11 mouse cellular contexts compared by ENCODE assay signal in the genomic region with DNA sequence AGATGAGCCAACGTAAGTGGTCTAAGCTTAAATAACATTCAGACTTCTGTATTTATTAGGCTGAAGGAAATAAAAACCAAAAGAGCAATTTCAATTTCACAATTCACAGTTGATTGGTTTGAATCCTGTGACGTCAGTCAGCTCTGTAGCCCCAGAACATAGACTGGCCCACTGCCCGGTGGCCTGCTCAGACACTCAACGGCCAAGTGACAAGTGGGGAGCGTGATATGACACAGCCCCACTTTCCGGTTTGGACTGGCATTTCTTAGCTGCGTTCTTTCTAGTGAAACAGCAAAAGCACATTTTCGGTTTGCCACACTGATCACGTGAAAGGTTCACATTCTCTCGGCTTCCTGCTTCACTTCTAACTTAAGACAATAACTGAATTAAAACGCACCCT. TPM values are rescaled to one million over a fixed set of nuclear protein-coding genes. Genes with fewer than 3 reads are reported as not detected.
DNase-seq lines count a peak whose midpoint lies in the region; ATAC-seq lines count a peak whose summit lies in the region.
"Had no signal": no experiment of that assay in that cellular context is flagged by ENCODE, and none has a peak within 500 bp of the region (broad histone marks: within the 10 kb centered on the region; RNA-seq: fewer than 3 reads in every experiment).

No protein-coding gene starts in this region.

- no peak overlapping the region for H3K9ac ChIP-seq in heart, embryonic 13.5 days
- H3K9ac ChIP-seq in forebrain, embryonic 11.5 days (ENCODE audit: low read length): no peak overlapping the region

- H3K27me3 ChIP-seq in heart, embryonic 13.5 days (replicated peaks): no peaks in the 10 kb centered on the region
- H3K27me3 ChIP-seq in forebrain, embryonic 11.5 days (ENCODE audit: control insufficient read depth, insufficient read depth, low read length): no peaks in the 10 kb centered on the region

- peak overlapping the region; percentile 68 for H3K27ac ChIP-seq in heart, embryonic 13.5 days (replicated peaks)
- no peak overlapping the region for H3K27ac ChIP-seq in forebrain, embryonic 11.5 days (ENCODE audit: low read depth, low read length)

- H3K4me2 ChIP-seq in heart, embryonic 13.5 days: peak overlapping the region; percentile 25
- no peak overlapping the region for H3K4me2 ChIP-seq in forebrain, embryonic 11.5 days (ENCODE audit: low read depth, low read length, severe bottlenecking)
- H3K4me2 ChIP-seq: liver, embryonic 11.5 days had no signal

- peaks cover 29% of the 10 kb centered on the region for H3K4me1 ChIP-seq in heart, embryonic 13.5 days
- no peaks in the 10 kb centered on the region for H3K4me1 ChIP-seq in forebrain, embryonic 11.5 days (replicated peaks; ENCODE audit: control insufficient read depth, insufficient read depth, low read length)

- no peak for ATAC-seq in heart, embryonic 13.5 days (ENCODE audit: extremely low read depth, insufficient number of reproducible peaks, low FRiP score, low TSS enrichment)
- no peak for ATAC-seq in erythroblast, adult 5-6 weeks (replicated peaks; ENCODE audit: low FRiP score, poor library complexity, severe bottlenecking)
- ATAC-seq in forebrain, embryonic 11.5 days (replicated peaks; ENCODE audit: low FRiP score): no peak

- DNase-seq in layer of hippocampus, adult 11-12 months (ENCODE audit: low spot score): peak; percentile 27
- no peak for DNase-seq in layer of hippocampus, postnatal 36 days
- peak; percentile 26 for DNase-seq in kidney, adult 9 months
- DNase-seq in lung, postnatal 36 days: peak; percentile 83
- DNase-seq in forebrain, embryonic 11.5 days (ENCODE audit: low spot score): no peak
- DNase-seq in frontal cortex, postnatal 10 days (ENCODE audit: low spot score in 2 of 2): no peak
- DNase-seq: cerebellum, adult 18-20 months; thymus, postnatal 36 days had no signal

- no peaks in the 10 kb centered on the region for H3K36me3 ChIP-seq in heart, embryonic 13.5 days
- H3K36me3 ChIP-seq in forebrain, embryonic 11.5 days (ENCODE audit: control insufficient read depth, insufficient read depth, low read length): no peaks in the 10 kb centered on the region

- no peak overlapping the region for H3K4me3 ChIP-seq in heart, embryonic 13.5 days
- no peak overlapping the region for H3K4me3 ChIP-seq in forebrain, embryonic 11.5 days (ENCODE audit: low read depth, low read length)

- WGBS in heart, embryonic 13.5 days: 58% methylated on average over 11 of the region's 11 CpGs
- 91% methylated on average over 11 of the region's 11 CpGs for WGBS in forebrain, embryonic 11.5 days

- H3K9me3 ChIP-seq in heart, embryonic 13.5 days: no peaks in the 10 kb centered on the region
- no peaks in the 10 kb centered on the region for H3K9me3 ChIP-seq in forebrain, embryonic 11.5 days (ENCODE audit: control insufficient read depth, low read length)

RNA-seq across cellular contexts. Expression of a gene that starts 30.9 kb away (rescaled TPM):
- total RNA-seq in layer of hippocampus, postnatal 36 days (2021): 10 to 100 TPM; 67.9 to 69.7 TPM
- polyA plus RNA-seq in heart, embryonic 13.5 days (2015; fragmentation: Nextera tagmentation; extraction: Ambion mirVana): 3.3 and 3.9 TPM in 2 replicates
- total RNA-seq in erythroblast, adult 5-6 weeks (2015; ENCODE audit: low replicate concordance): 0.42 and 1.2 TPM in 2 replicates
- 0.14 and 0.26 TPM in 2 replicates for total RNA-seq in erythroblast, adult 5-6 weeks (2017; ENCODE audit: low replicate concordance)
- polyA plus RNA-seq in forebrain, embryonic 11.5 days (2014; fragmentation: Nextera tagmentation; extraction: Ambion mirVana): 10.8 and 11.5 TPM in 2 replicates

Comparison
In these comparisons a context has a peak if more than half of its experiments do, and no peak if none do; other contexts are left out.
1. DNase-seq: peak in layer of hippocampus, adult 11-12 months (single experiment), kidney, adult 9 months (single experiment) and lung, postnatal 36 days (single experiment); none in layer of hippocampus, postnatal 36 days (0 of 2), forebrain, embryonic 11.5 days (single experiment) and frontal cortex, postnatal 10 days (0 of 2).
2. RNA of a gene that starts 30.9 kb away (total RNA-seq): 67.9 to 69.7 TPM in layer of hippocampus, postnatal 36 days; 0.14 to 1.2 TPM in erythroblast, adult 5-6 weeks; every median in the first group is over 10 times any median in the second.